Mouse (Mus musculus) gastrocnemius, postnatal 36 days (tissue): ENCODE measurements around the gene Pgap3. TPM values are rescaled to one million over a fixed set of nuclear protein-coding genes. Genes with fewer than 3 reads are reported as not detected.

Experiments used
- DNase-seq, 2 experiments: peaks; one replicate each; pipeline ENCODE4 v3.0.0; 2022
- intact Hi-C: fragments of 180-260 bp; cut with DNase I; formaldehyde crosslinking; loops from one replicate; pipeline ENCODE4 v1.15.1; 2025
- long read RNA-seq, 2 experiments: library from polyadenylated mRNA; stranded (forward); transcript quantifications; one replicate each; pipeline ENCODE4 v2.0.0; 2021
- total RNA-seq, 2 experiments: library from RNA; stranded (reverse); gene quantifications; 2 replicates each; pipeline ENCODE4 v1.2.3; 2021

Gene Pgap3
- 1 to 10 TPM; 1.8 to 2.2 TPM for total RNA-seq
- long read RNA-seq, experiment 1, partial matches to known transcripts = 0 of 2 reads
- long read RNA-seq, experiment 1, other reads (novel, unspliced or antisense) = 0 of 2 reads
- long read RNA-seq, experiment 2, partial matches to known transcripts = 0 of 1 reads
- long read RNA-seq, experiment 2, other reads (novel, unspliced or antisense) = 1 of 1 reads

DNA sequence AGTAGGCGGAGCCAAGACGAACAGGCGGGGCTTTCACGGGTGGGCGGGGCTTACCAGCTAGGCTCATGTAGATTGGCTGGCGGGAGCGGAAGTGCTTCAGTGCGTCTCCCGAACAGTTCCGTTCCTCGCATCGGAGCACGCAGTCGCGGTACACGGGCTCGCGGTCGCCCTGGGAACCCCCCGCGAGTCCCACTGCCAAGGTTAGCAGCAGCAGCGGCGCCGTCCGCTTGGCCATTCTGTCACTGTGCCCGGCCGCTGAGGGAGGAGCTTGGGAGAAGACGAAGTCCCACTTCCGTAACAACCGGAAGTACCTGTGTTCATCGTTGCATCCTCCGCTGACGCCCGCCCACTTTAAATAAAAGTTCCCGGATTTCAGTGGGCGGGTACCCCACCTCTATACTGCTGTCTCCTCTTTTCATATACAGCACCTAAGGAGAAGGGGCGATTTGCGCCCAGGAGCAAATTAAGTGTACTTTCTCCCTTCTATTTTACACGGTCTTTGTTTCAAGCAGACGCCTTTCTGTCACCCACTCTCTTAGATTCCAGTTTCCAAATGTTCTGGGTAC, at the start of gene Pgap3:
Pgap3 (minus strand) TSS at position 330 of the 566 bp plus-strand sequence.
- intact Hi-C loops = no loop called here
- peak; percentile 74 to 88 for DNase-seq

DNA sequence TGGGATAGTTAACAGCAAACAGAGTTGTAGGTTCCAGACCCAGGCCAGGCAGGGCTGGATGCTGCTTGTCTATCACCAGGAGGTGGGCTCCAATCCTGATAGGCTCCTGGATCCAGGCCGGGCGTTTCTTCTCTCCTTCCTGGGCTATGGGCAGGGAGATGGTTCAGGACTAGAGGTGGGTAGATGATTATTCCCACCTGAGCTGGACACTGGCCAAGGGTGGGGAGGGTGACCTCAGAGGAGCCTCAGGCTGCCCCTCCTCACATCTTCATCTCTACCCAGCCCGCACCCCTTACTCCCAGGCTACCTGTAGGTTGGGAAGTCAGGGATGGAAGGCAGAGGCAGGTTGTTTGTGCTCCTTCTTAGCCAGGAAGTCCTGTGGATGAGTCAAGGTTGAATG, 49.1 kb upstream of the Pgap3 start:
- no peak for DNase-seq
- intact Hi-C loops = no loop called here

DNA sequence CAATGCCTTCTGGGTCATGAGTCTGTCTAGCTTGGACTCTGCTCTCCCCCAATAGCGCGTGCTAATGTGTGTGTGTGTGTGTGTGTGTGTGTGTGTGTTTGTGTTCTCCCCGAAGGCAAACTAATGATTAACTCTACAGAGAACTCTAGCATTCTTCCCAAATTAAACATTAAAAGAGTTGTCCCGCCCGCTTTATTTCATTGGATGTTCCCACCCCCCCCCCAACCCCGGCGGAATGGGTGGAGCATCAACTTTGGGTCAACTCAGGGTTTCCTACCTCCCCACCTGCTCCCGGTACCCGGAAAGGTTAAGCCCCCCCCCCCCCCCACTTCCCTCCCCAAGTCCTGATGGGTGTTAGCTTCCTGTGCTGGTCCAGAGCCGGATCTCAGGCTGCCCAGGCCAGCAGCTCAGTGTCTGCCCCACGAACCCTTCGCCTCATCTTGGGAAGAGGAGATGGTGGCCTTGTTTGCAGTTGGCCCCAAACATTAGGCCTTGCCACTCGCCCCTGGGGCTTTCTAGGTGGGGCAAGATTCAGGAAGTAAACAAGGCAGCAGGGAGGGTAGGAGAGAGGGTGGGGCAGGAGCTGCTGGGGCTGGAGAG, 48.0 kb upstream of the Pgap3 start:
- DNase-seq = no peak
- intact Hi-C loops = no loop called here

DNA sequence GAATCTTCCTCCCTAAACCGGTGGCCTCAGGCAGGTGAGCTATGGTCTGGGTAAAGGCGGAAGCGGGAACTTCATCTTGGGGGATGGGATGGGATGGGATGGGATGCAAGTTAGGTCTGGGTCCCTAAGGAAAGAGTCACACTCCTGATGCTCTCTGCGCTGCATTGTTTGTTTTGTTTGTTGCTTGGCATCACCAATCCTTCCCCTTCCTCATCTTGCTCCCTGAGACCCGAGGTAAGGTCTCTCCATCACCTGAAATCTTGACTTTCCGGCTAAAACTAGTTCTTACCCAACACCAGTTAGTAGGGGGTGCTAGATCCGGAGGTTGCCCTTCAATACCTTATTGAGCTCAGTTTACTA, 47.2 kb upstream of the Pgap3 start:
- no peak for DNase-seq
- intact Hi-C loops = no loop called here

DNA sequence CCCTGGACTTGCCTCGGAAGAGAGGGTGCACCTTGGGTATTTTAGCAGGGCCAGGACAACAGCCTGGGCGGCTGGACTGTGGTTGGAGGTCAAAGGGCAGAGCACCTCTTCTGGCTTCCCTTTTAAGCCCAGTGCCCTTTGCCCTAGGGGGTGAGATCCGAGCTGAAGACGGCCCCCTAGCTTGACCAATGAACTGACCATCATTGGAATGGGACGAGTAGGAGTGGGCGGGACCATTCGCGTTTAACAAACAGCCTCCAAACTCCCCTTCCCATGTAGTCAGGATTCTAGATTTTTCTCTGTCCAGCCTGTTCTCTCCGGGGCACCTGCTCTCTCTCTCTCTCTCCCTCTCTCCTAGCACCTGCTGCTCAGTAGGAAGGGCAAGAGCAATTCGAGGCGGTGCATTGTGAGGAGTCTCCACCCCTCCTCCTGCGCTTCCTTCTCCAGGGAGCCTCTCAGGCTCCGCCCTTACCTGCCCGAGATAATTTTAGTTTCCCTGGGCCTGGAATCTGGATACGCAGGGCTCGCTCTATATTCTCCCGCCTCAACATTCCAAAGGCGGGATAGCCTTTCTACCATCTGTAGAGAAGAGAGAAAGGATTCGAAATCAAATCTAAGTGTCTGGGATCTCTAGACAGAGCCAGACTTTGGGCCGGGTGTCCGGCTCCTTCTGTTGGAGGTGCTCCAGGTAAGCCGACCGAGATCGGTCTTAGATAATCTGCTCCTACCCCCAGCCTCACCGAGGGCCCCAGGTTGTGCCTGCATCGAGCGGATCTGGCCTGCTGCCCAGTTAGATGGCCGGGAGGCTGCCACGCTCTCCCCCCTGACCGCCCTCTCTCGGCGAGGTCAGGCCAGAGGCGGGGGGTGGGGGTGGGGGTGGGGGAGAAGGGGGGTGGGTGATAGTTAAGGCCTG, 46.5 kb upstream of the Pgap3 start:
- no peak for DNase-seq
- intact Hi-C loops = no loop called here

DNA sequence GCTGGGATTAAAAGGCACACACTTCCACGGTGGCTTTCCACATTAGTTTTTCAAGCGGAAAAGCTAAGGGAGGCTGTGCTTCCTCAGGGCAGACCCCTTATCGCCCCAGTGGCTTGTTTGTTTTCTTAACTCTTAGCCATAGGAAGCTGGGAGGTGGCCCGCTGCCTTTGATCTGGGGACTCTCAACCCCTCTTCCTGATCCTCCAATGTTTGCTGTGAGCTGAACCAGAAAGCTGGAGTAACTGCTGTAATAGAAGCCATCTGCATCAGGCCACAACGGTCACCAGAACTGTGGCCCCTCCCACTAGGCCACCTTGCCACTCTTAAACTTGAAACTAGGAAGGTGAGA, 45.9 kb upstream of the Pgap3 start, which contains the start of gene Grb7:
Grb7 (plus strand) TSS at position 182 of the 349 bp plus-strand sequence.
- no peak for DNase-seq
- intact Hi-C loops = no loop called here

DNA sequence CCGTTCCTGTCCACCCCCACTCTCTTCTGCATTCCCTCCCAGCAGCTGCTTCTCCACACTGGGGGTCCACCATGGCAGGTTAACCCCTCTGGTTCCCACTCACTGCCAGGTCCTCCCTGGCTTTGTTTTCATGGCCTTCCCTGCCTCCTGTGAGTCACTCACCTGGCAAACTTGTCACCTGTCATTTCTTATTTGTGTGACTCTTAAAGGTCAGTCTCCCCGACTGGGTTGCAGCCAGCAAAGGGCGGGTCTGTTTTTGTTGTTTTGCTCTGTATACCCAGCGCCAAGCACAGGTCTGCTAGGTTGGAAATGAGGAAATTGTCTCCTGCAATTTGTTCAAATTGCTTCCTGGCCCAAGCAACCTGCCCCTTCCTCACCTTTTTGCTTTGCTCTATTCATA, 45.4 kb upstream of the Pgap3 start:
- intact Hi-C loops = no loop called here
- DNase-seq = no peak

DNA sequence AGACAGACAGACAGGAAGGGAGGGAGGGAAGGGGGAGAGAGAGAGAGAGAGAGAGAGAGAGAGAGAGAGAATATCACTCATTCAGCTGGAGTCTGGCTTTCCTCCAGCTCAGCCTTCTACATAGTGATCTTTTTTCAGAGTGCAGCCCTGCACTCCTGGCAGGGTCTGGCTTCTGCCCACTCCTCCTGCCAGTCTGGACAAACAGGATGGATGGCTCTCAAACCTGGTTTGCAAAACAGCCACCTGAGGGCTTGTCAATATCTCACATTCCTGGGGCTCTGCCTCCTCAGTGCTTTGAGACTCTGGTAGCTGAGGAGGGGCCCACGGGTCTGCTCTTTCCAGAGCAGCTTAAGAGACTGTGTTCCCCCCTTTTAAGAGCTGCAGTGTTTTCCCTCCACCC, 44.9 kb upstream of the Pgap3 start:
- no peak for DNase-seq

DNA sequence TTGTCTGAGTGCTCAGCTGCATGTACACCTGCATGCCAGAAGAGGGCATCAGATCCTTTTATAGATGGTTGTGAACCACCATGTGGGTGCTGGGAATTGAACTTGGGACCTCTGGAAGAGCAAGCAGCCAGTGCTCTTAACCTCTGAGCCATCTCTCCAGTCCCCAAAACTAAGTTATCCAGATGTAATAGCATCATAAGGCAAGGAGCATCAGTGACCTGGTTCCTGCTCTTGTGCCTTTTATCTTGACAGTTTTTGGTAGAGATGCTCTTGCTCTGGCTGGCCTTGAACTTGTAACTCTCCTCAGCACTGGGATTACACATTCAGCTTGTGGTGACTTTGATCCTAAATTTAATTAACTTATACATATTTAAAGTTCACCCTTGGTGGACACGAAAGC, 43.4 kb upstream of the Pgap3 start:
- intact Hi-C loops = no loop called here
- no peak for DNase-seq

More for the DNA sequence above, 44.9 kb upstream of the Pgap3 start:
- intact Hi-C loops = no loop called here

DNA sequence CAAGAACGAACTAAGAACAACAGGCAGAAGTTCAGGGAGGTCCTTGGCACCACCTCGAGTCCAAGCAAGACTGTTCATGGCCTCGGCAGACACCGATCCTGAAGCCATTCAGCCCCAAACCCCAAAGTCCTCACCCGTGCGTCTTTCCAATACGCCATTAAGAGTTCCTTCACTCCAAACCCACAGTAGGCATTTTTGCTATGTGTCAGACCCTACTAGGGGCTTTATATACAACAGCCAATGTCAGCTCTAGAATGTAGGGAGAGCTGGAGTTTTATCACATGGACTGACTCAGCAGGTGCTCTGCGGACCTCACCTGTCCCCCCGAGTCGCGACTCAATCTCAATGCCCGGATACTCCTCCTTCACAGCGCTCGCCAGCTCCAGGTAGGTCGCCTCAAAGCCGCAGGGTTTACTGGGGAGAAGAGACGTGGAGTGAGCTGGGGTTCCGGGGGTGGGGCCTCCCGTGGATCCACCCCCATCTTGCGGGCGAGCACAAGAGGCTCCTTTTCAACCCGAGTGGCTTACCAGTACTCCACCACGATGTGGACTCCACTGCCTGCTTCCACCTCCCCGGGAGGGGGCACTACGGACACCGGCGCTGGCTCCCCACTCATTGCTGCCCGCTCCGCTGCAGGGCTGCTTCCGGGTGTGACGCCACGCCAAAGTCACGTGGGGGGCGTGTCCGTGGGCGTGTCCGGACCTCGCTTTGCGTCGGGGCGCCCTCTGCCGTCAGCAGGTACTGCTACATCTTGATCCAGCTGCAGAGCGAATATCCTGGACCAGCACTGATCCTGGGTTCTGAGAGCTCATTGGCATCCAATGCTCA, 38.3 kb upstream of the Pgap3 start, which contains the start of gene Mien1:
Mien1 (minus strand) TSS at position 661 of the 828 bp plus-strand sequence.
- intact Hi-C loops = loop anchor here (5.0 kb wide), 1 partner anchor 171 kb away; no protein-coding TSS in a partner anchor
- DNase-seq = peak; percentile 94 to 97

DNA sequence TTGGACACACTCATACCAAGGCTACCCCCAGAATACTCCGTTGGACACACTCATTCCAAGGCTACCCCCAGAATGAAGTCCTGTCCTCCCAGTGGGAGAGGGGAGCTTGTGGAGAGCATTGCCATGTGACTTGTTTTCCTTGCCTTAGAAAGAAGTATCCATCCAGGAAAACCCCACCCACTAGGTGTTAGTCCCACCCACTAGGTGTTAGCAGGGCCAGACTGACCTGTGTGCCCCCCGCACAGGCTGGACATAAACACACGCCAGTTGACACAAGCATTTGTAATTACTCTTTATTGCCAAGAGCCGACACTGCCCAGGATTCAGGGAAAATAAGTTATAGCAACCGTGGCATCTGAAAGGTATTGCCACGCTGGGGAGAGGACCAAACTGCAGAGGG, 37.2 kb upstream of the Pgap3 start:
- no peak for DNase-seq
- intact Hi-C loops = loop anchor here (5.0 kb wide), 1 partner anchor 170 kb away; no protein-coding TSS in a partner anchor

DNA sequence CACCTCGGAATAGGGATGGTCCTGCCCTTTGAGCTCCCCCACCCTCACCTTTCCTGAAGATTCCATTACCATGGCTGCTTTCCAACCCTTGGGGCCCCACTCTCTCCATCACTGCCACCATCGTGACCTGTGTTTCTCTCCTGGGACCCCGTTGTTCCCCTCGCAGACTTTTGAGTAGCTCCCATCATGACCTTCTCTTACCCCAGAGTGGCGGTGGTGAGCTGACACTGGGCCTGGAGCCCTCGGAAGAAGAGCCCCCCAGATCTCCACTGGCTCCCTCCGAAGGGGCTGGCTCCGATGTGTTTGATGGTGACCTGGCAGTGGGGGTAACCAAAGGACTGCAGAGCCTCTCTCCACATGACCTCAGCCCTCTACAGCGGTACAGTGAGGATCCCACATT, 35.4 kb upstream of the Pgap3 start:
- DNase-seq = no peak
- intact Hi-C loops = loop anchor here (5.0 kb wide), 1 partner anchor 168 kb away; no protein-coding TSS in a partner anchor

DNA sequence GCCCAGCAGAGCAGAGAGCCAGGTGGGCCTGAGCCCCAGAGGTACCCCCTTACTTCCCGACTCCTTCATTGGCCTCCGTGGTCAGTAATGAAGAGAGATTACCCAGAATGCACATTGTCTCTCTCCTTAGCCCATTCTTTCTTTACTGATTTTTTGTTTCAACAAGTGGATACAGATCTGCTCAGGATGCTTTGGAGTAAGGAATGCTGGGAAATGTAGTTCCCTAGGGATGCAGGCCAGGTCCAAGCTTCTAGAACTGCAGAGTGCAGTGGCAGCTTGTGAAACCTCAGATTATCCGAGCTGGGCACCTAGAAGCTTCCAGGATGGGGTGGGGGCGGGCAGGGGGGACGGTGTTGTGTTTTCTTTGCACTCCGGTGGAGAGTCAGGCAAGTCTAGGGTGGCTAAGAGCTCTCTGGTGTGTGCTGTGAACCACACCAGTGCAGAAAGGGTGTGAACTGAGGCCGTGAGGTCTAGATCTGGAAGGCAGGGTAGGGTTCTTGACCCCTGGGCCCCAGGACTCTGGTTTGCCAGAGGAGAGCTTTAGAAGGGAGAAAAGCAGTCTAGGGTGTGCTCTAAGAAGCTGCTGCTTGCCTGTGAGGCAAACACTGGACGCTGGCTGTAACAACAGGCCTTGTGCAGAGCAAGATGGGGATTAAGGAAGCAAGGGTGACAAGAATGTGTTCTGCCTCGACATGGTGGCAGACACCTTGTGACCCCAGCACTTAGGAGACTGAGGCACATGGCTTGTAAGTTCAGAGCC, 31.6 kb upstream of the Pgap3 start:
- intact Hi-C loops = no loop called here
- DNase-seq = no peak

DNA sequence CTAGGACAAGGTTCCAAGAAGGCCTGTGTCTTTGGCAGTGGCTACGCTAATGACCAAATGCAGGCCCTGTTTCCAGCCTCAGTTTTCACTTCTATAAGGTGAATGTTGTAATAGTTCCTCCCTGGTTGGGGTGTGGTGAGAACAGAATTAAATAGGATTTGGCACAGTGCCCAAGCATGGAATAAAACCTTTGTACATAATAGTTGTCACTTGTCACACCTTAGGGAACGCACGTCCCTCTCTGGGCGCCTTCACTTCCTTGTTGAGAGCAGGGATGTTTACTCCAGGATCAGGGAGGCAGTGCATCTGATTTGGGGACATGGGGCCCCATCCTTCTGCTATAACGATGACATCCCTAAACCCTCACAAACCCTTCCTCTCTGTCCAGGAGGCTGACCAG, 28.1 kb upstream of the Pgap3 start:
- intact Hi-C loops = no loop called here
- DNase-seq = no peak

DNA sequence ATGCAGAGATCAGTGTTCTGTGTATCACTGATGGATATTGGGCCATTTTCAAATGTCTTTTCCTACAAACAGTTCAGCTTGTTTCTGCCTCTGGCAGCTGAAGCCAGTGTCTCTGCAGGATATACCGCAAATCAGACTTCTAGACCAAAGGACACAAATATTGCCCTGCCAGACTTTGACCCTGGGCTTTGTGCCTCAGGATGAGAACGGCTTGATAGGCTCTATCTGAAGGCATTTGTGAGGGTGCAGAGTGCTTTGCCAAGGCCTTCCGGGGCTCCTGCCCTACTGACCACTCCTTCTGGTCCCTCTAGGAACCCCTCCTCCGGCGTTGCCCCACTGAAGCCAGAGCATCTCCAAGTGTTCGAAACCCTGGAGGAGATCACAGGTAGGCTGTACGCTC, 26.3 kb upstream of the Pgap3 start:
- no peak for DNase-seq
- intact Hi-C loops = no loop called here

DNA sequence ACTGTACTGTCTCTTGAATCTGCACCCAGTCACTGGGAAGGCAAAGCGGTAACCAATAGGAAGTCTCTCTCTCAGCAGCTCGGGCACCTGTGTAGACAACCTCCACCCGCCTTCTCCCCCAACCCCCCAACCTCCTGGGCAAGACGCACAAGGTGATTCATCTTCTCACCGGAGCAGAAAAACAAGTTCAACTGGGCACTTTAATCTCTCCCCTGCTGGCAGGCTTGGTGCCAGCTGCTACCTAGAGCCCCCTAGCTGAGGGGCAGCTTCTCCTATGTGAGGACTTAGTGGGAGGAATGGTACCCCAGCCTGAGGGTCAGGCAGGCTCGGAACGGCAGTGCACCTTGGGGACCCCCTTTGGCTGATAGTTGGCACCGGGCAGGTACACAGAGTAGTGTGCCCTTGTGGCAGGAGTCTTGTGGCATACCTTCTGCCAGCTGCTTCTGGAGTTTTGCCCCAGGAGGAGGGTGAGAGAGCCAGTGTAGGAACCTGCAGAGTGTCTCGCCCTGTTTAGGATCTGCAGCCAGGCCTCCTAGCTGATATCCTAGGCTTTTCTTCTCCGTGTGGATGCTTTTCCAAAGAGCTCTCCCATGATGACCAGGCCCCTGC, 18.8 kb upstream of the Pgap3 start:
- intact Hi-C loops = no loop called here

DNA sequence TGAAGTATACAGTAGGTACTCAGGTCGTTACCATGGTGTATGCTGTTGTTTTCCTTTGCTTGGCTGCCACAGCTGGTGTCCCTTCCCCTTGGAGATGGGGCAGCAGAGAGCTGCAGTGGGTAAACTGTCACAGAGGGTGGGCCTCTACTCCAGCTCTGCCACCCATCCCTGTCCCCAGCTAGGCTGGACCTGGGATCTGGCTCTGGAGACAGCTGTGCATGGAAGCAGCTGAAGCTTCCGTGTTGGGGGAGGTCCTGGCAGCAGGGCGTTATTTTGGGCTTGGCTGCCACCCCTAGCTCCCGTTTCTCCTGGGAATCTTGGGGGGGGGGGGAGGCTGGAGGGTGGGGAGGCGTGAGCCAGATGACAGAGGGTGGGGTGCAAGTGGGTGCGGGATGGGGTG, 18.0 kb upstream of the Pgap3 start:
- intact Hi-C loops = no loop called here
- no peak for DNase-seq

More for the DNA sequence above, 18.8 kb upstream of the Pgap3 start:
- peak in 1 of 2 experiments; percentile 11 for DNase-seq

DNA sequence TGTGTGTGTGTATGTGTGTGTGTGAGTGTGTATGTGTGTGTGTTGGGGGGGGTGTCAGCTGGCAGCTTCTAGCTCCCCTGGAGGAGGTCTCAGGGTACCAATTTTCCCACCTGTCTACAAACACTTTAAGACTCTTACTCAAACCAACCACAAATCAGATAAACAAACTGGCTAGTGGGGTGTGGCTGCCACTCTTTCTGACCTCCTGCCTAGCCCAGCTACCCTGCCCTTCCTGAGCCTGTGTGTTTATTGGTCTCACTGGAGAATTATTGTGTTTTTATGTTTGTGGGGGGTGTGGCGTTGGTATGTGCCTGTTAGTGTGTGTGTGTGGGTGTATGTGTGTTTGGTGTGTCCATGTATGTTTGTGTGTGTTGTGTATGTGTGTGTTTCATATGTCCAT, 16.8 kb upstream of the Pgap3 start:
- intact Hi-C loops = no loop called here
- no peak for DNase-seq

DNA sequence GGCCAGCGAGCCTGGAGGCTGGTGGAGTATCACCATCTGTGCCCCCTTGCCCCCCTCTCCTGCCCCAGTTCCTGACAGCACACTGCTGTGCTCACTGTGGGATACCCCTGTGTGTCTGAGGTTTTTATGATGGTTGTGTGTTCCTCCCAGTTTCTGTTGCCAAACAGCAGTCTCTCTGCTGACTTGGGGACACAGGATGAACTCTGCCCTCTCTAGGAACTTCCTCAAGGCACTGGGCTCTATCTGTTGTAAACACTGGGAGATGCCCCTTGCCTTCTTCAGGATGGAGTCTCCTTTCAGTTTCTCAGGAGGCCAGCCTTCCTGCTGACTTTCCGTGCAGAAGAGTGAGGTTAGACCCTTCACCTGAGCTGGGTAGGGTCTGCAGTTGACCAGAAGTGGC, 13.9 kb upstream of the Pgap3 start:
- intact Hi-C loops = no loop called here
- no peak for DNase-seq
